Mouse (Mus musculus) gastrocnemius, postnatal 10 days (tissue): ENCODE measurements around the gene Klhl25. TPM values are rescaled to one million over a fixed set of nuclear protein-coding genes. Genes with fewer than 3 reads are reported as not detected.
A peak's percentile ranks its signal among the peaks of the same experiment; 100 is the strongest.
"Not testable (repeated sequence)": the region's sequence is repeated elsewhere in the genome, so short reads cannot be mapped to it uniquely, and the experiment has no call there.

Source experiments
- DNase-seq: peaks from one replicate; pipeline ENCODE4 v3.0.0; 2021; ENCODE audit warnings: mixed read lengths
- long read RNA-seq, 2 experiments: library from polyadenylated mRNA; stranded (forward); transcript quantifications; one replicate each; pipeline ENCODE4 v2.0.0; 2021
- total RNA-seq, 2 experiments: library from RNA; stranded (reverse); gene quantifications; 2 replicates each; pipeline ENCODE4 v1.2.3; 2021

Klhl25 gene
- 1 to 10 TPM; 3.5 to 5.0 TPM for total RNA-seq
- long read RNA-seq, experiment 1, transcript Klhl25-202 (3 exons, 3,403 nt): major isoform, 13 of 19 reads
- long read RNA-seq, experiment 1, partial matches to known transcripts: 4 of 19 reads
- long read RNA-seq, experiment 1, other reads (novel, unspliced or antisense): 1 of 19 reads
- long read RNA-seq, experiment 2, transcript Klhl25-202 (3 exons, 3,403 nt): major isoform, 9 of 12 reads
- long read RNA-seq, experiment 2, partial matches to known transcripts: 1 of 12 reads
- long read RNA-seq, experiment 2, other reads (novel, unspliced or antisense): 1 of 12 reads

GRCm38 (mm10) chr7:75848115-75848775 is at the start of gene Klhl25:
Klhl25 (plus strand) TSS chr7:75848310.
- DNase-seq: peak; percentile 93

GRCm38 (mm10) chr7:75800530-75800929 is 47.6 kb upstream of the Klhl25 start:
- DNase-seq: no peak

- no peak for DNase-seq
Observed at GRCm38 (mm10) chr7:75801022-75801421, 47.1 kb upstream of the Klhl25 start.

- DNase-seq: no peak
Observed at GRCm38 (mm10) chr7:75801621-75802358, 46.3 kb upstream of the Klhl25 start.

- no peak for DNase-seq
Observed at GRCm38 (mm10) chr7:75802887-75803286, 45.2 kb upstream of the Klhl25 start.

GRCm38 (mm10) chr7:75806161-75806560 is 41.9 kb upstream of the Klhl25 start:
- no peak for DNase-seq

GRCm38 (mm10) chr7:75806711-75807110 is 41.4 kb upstream of the Klhl25 start:
- peak; percentile 36 for DNase-seq

GRCm38 (mm10) chr7:75807460-75808304 is 40.4 kb upstream of the Klhl25 start:
- DNase-seq: peak; percentile 22

- no peak for DNase-seq
Observed at GRCm38 (mm10) chr7:75820687-75821086, 27.4 kb upstream of the Klhl25 start.

GRCm38 (mm10) chr7:75822087-75822668 is 25.9 kb upstream of the Klhl25 start:
- DNase-seq: no peak

GRCm38 (mm10) chr7:75823071-75823470 is 25.0 kb upstream of the Klhl25 start:
- DNase-seq: no peak

GRCm38 (mm10) chr7:75826360-75827103 is 21.6 kb upstream of the Klhl25 start:
- no peak for DNase-seq

GRCm38 (mm10) chr7:75827357-75827756 is 20.8 kb upstream of the Klhl25 start:
- DNase-seq: no peak

- peak; percentile 61 for DNase-seq
Observed at GRCm38 (mm10) chr7:75827850-75828249, 20.3 kb upstream of the Klhl25 start.

- no peak for DNase-seq
Observed at GRCm38 (mm10) chr7:75828536-75828935, 19.6 kb upstream of the Klhl25 start.

GRCm38 (mm10) chr7:75830251-75831060 is 17.7 kb upstream of the Klhl25 start:
- no peak for DNase-seq

- not testable (repeated sequence) for DNase-seq
Observed at GRCm38 (mm10) chr7:75833960-75834359, 14.2 kb upstream of the Klhl25 start.

- not testable (repeated sequence) for DNase-seq
Observed at GRCm38 (mm10) chr7:75834932-75835631, 13.0 kb upstream of the Klhl25 start.

GRCm38 (mm10) chr7:75840071-75840470 is 8.0 kb upstream of the Klhl25 start:
- DNase-seq: no peak
